Mouse (Mus musculus) liver, adult 2 months (tissue): Measurements from ENCODE around the gene Fam173b. TPM values are rescaled to one million over a fixed set of nuclear protein-coding genes. Genes with fewer than 3 reads are reported as not detected.

Source experiments
- DNase-seq: peaks from one replicate; pipeline ENCODE4 v3.0.0-alpha.2; 2011; ENCODE audit warnings: low read depth, low spot score; ENCODE audit errors: extremely low read depth
- H3K27ac ChIP-seq: fragments of 200-500 bp; replicated peaks from 2 replicates; pipeline ENCODE4 v1.5.1; 2012; ENCODE audit warnings: low read depth, mild to moderate bottlenecking, control low read depth, inconsistent platforms, low read length; ENCODE audit not compliant: insufficient read depth
- H3K27me3 ChIP-seq: fragments of 200-500 bp; 2 replicates; pipeline ENCODE4 v1.6.1; 2012; ENCODE audit warnings: mild to moderate bottlenecking, moderate library complexity, low read length, inconsistent platforms; ENCODE audit not compliant: control insufficient read depth, insufficient read depth
- H3K36me3 ChIP-seq: fragments of 200-500 bp; 2 replicates; pipeline ENCODE4 v1.6.1; 2012; ENCODE audit warnings: low read length, inconsistent platforms; ENCODE audit not compliant: control insufficient read depth, insufficient read depth
- H3K4me1 ChIP-seq: fragments of 200-500 bp; 2 replicates; pipeline ENCODE4 v1.6.1; 2011; ENCODE audit warnings: low read length; ENCODE audit not compliant: control insufficient read depth, insufficient read depth
- H3K4me3 ChIP-seq: fragments of 200-500 bp; 2 replicates; pipeline ENCODE4 v1.5.1; 2011; ENCODE audit warnings: low read depth, mild to moderate bottlenecking, control low read depth, low read length, moderate library complexity; ENCODE audit not compliant: insufficient read depth
- H3K79me2 ChIP-seq: fragments of 200-500 bp; 2 replicates; pipeline ENCODE4 v1.6.1; 2012; ENCODE audit warnings: inconsistent platforms, mild to moderate bottlenecking, low read length, moderate library complexity; ENCODE audit not compliant: control insufficient read depth, insufficient read depth
- H3K9ac ChIP-seq: fragments of 200-500 bp; 2 replicates; pipeline ENCODE4 v1.6.1; 2012; ENCODE audit warnings: low read depth, mild to moderate bottlenecking, control low read depth, inconsistent platforms, low read length
- CTCF ChIP-seq: fragments of 200-500 bp; IDR thresholded peaks from 2 replicates; pipeline ENCODE4 v1.5.1; 2011; ENCODE audit warnings: low read depth, low read length, control low read depth
- POLR2A ChIP-seq: fragments of 200-500 bp; IDR thresholded peaks from 2 replicates; pipeline ENCODE4 v1.6.1; 2011; ENCODE audit warnings: low read length, control low read depth; ENCODE audit not compliant: insufficient read depth; ENCODE audit errors: extremely low read depth
- WGBS: fragments of 180-500 bp; shearing (Covaris S2); methylation state at CpG from one replicate; pipeline ENCODE4 v1.1.7; 2018; 5-methylcytosine and 5-hydroxymethylcytosine counted together
- polyA plus RNA-seq: library from polyadenylated mRNA; depleted of rRNA; stranded (reverse); fragments of >200 nt; gene quantifications from 2 replicates; pipeline ENCODE4 v1.2.3, GENCODE M21; 2012
- total RNA-seq: library from RNA; depleted of rRNA; stranded (reverse); fragments of >200 nt; gene quantifications from 2 replicates; pipeline ENCODE4 v1.2.3, GENCODE M21; 2014

Fam173b gene
- total and polyA plus RNA-seq, 2 experiments = 8.5 to 20.1 TPM

GRCm38 (mm10) chr15:31569325-31570022 is 32.2 kb upstream of the Fam173b start:
- Histone ChIP-seq H3K27ac (peak overlapping the region; percentile 89), H3K79me2 (peaks cover 4% of the 10 kb centered on the region; the same call in 1 of the 2 replicates), H3K27me3 (no peaks in the 10 kb centered on the region), H3K4me3 (peak overlapping the region; percentile 29), H3K36me3 (no peaks in the 10 kb centered on the region), H3K9ac (peak overlapping the region; percentile 43), H3K4me1 (peaks cover 34% of the 10 kb centered on the region)
- TF ChIP-seq CTCF (peak; percentile 13; the same call in 1 of the 2 replicates), POLR2A (no peak)
- DNase-seq = peak; percentile 98
- WGBS = 24% methylated on average over 9 of the region's 9 CpGs

DNA sequence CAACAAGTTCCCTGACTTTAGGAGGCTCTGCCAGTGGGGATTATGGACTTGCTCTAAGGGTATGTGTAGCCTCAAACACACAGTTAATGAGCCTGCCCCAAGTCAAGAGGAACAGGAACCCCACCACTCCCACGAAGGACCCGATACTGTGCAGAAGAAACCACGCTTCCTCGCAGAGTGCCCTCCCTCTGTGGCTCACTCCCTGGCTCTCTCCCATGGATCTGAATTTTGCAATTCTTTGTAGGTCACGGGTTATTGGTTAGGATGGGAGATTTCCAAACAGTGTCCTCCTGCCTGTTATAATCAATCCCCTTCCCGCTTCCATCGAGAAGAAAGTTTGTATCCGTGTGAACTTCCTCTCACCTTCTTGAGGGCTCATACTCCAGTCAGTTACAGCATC is 30.7 kb upstream of the Fam173b start:
- no peak for TF ChIP-seq CTCF
- no peak for TF ChIP-seq POLR2A
- H3K79me2 ChIP-seq = peaks cover 12% of the 10 kb centered on the region; the same call in 1 of the 2 replicates
- H3K27me3 ChIP-seq = no peaks in the 10 kb centered on the region
- H3K27ac ChIP-seq = peak overlapping the region; percentile 92
- 14% methylated on average over 8 of the region's 8 CpGs for WGBS
- peak; percentile 92 for DNase-seq
- H3K4me1 ChIP-seq = peaks cover 25% of the 10 kb centered on the region
- H3K4me3 ChIP-seq = peak overlapping the region; percentile 4; the same call in 1 of the 2 replicates
- peak overlapping the region; percentile 43 for H3K9ac ChIP-seq
- no peaks in the 10 kb centered on the region for H3K36me3 ChIP-seq

DNA sequence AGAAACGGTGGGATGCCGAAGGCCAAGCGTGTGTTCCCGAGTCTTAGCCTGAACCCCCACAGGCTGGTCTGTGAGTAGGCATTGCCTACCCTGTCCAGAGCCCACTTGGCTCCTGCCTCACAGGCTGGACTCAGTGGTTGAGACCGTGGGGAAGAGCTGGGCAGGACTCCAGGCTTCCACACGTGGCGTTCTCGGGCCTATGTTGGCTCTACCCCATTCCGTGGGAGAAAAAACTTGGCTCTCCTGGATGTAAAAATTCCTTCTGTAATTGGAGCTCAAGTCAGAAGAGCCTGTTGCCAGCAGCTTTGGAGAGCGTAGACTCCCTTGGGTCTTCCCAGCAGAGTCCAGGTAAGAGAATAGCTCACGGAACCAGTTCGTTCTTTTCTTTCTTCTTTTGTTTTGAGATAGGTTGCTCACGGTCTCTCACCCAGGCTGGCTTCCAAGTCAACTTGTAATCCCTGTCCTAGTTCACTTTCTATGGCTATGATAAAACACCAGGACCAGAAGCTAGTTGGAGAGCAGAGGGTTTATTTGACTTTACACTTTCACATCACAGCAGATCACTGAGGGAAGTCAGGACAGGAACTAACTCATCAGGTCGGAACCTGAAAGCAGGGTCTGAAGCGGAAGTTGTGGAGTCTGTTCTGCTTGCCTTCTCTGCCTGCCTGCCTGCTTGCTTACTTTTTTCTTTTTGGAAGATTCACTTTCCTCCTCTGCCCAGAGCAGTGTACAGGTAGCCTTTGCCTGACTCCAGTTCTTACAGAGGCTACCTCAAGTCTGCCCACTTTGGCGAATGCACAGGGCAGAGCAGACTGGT is 29.5 kb upstream of the Fam173b start:
- Histone ChIP-seq H3K9ac (peak overlapping the region; percentile 23), H3K79me2 (peaks cover 16% of the 10 kb centered on the region; the same call in 1 of the 2 replicates), H3K27ac (peak overlapping the region; percentile 92), H3K27me3 (no peaks in the 10 kb centered on the region), H3K4me1 (peaks cover 29% of the 10 kb centered on the region), H3K36me3 (no peaks in the 10 kb centered on the region), H3K4me3 (peak overlapping the region; percentile 4; the same call in 1 of the 2 replicates)
- 46% methylated on average over 16 of the region's 16 CpGs for WGBS
- DNase-seq = peak; percentile 79
- TF ChIP-seq CTCF (no peak), POLR2A (no peak)

DNA sequence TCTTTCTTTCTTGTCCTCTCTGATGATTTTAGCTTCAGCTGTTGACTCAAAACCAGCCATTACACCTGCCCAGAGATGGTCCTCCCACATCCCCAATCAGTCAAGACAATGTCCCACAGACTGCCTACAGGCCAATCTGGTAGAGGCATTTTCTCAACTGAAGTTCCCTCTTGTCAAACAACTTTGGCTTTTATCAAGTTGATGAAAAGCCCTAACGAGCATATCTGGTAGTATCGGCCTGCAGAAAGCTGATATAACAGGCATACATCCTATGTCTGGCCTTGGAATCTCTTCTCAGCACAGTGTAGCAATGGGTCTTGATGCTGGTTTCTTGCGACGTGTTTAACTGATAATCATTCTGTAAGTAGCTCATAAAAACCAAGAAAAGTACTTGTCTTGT is 28.4 kb upstream of the Fam173b start:
- no peak for DNase-seq
- Histone ChIP-seq H3K4me1 (peaks cover 28% of the 10 kb centered on the region), H3K27ac (no peak overlapping the region), H3K27me3 (no peaks in the 10 kb centered on the region), H3K9ac (no peak overlapping the region), H3K79me2 (peaks cover 16% of the 10 kb centered on the region; the same call in 1 of the 2 replicates), H3K36me3 (no peaks in the 10 kb centered on the region), H3K4me3 (no peak overlapping the region)
- TF ChIP-seq CTCF (no peak), POLR2A (no peak)
- WGBS = 94% methylated on average over 4 of the region's 4 CpGs

- H3K9ac ChIP-seq = no peak overlapping the region
- TF ChIP-seq POLR2A = no peak
- no peak for TF ChIP-seq CTCF
- no peaks in the 10 kb centered on the region for H3K27me3 ChIP-seq
- no peak for DNase-seq
- peaks cover 16% of the 10 kb centered on the region; the same call in 1 of the 2 replicates for H3K79me2 ChIP-seq
- H3K4me1 ChIP-seq = peaks cover 28% of the 10 kb centered on the region
- H3K4me3 ChIP-seq = no peak overlapping the region
- H3K27ac ChIP-seq = no peak overlapping the region
- H3K36me3 ChIP-seq = no peaks in the 10 kb centered on the region
These were observed 28.0 kb upstream of the Fam173b start for GRCm38 (mm10) chr15:31573692-31574091.
